Mouse (Mus musculus) olfactory bulb, adult 2 months (tissue): ENCODE measurements around the gene Brms1.

Experiments
- CTCF ChIP-seq: fragments of 200-500 bp; IDR thresholded peaks from 2 replicates; pipeline ENCODE4 v1.5.1; 2012; ENCODE audit warnings: low read depth, mild to moderate bottlenecking, low read length, moderate library complexity; ENCODE audit not compliant: insufficient read depth
- POLR2A ChIP-seq: fragments of 200-500 bp; IDR thresholded peaks from 2 replicates; pipeline ENCODE4 v1.6.1; 2012; ENCODE audit warnings: mild to moderate bottlenecking, low read depth, low read length, moderate library complexity; ENCODE audit not compliant: insufficient read depth

DNA sequence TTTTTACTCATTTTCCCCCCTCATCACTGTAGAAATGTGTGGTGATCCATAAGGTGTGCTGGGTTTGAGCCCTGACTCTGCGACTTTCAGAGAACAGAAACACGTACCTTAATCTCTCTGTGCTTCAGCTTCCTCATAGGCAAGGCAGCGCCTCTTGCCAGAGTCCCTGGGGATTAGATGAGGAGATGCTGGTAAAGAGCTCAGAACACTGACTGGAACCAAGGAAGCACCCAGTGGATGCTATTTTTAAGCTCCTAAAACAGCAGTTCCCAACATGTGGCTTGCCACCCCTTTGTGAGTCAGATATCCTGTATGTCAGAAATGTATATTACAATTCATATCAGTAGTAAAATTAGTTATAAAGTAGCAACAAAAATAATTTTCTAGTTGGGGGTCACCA is 23.0 kb upstream of the Brms1 start:
- TF ChIP-seq POLR2A (no peak), CTCF (no peak)
